Mouse (Mus musculus): ENCODE data around the gene Rai1.

The Rai1 gene

DNA sequence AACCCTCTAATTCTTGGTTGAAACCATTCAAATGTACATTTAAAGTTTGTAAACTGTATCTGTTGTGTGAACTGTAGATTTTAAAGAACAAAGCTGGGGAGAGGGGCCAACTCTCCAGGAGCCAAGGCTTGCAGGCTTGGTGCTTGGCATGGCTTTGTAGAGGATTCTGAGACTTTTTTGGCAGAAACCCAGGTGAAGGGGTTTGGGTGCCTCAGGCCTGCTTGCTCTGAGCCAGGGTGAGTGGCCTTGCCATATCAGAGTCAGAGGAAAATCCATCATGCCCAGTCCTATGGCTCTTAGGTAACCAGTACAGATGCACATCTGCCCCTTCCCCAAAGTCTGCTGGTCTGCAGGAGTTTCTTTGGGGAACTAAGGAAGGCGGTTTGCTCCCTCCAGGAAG is 121.1 kb downstream of the Rai1 start:
- DNase-seq = no peak

DNA sequence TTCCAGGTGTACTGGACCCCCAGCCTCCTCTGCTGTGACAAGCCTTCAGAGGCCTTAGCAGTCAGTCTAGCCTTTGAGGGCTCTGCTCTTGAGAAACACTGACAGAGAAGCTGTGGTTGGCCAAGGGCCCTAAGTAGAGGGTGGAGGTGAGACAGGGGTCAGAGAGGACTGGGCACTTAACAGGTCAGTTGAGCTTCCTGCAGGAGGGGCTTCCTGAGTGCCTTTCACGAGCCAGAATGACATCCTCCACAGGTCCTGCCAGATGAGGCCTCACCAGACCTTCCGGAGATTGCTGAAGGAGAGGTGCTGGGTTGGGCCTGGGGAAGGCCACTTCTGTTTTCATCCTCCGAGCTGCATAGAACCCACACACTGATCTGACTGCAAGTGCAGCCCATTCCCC is 123.7 kb downstream of the Rai1 start:
- DNase-seq = no peak

DNA sequence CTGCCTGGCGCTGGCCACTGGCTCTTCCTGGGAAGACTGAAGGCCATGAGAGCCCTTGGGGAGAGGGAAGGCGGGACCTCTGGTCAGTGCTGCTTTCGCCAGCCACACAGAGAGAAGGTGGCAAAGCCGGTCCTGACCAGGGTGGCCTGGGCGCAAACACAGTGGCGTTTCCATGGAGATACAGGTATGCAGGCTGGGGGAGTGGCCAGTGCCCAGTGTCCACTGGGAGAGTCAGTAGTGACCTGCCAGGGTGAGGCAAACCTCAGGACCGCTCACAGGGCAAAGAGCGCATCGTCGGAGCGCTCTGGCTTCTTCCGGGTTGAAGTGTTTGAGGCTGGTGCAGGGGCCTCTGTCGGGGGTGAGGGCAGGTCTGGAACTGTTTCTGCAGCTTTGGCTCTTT is 125.0 kb downstream of the Rai1 start:
- no peak for DNase-seq

DNA sequence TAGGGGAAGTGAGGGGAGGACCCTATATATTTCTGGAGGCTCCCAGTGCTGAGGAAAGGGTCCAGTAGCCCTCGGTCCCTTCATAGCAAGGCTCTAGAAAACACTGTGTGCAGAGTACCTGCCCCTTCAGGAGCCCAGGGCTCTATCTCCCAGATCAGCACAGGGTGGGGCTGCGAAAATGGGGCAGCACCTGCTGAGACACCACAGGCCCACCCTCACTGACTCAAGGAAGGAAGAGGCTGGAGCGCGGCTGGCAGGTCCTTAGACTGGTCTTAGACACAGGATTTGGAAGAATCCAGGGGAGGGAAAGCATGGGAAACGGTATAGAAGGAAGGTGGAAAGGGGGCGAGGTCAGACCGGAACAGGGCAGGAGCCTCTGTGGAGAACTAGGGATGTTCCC is 125.7 kb downstream of the Rai1 start:
- DNase-seq = no peak

DNA sequence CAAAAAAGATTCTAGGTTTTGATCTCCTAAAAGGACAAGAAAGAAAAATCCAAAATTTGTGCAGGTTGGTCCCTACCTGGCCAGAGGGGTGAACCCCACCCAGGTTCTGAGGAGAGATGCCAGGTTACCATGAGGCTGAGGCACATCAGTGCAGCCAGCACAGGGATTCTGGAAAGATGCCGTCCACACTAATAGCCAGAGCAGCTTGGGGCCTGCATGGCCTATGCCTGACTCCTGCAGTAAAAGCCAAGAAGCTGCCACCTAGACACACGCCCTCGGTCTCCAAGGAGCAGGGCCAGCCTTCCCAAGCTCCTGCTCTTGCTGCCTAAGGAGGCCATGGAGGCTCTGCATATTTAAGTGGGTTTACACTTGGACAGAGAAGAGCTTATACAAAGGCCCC is 126.5 kb downstream of the Rai1 start:
- DNase-seq = no peak

DNA sequence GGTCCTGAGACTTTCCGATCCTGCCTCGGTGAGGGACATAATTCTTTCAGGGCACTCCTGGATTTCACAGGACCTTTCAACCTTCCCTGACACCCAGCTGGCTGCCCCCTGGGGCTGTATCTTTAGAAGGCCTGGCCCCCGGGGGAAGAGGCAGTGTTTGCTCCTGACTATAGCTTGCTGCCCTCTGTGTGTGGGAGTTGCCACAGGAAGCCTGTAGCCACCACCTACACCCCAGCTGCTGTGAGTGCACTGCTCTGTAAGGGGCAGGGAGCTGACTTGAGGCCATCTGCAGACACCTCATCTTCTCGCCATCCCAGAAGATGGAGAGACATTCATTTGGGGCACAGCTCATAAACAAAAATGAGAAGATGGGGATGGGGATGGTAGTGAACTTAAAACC is 127.1 kb downstream of the Rai1 start:
- no peak for DNase-seq

DNA sequence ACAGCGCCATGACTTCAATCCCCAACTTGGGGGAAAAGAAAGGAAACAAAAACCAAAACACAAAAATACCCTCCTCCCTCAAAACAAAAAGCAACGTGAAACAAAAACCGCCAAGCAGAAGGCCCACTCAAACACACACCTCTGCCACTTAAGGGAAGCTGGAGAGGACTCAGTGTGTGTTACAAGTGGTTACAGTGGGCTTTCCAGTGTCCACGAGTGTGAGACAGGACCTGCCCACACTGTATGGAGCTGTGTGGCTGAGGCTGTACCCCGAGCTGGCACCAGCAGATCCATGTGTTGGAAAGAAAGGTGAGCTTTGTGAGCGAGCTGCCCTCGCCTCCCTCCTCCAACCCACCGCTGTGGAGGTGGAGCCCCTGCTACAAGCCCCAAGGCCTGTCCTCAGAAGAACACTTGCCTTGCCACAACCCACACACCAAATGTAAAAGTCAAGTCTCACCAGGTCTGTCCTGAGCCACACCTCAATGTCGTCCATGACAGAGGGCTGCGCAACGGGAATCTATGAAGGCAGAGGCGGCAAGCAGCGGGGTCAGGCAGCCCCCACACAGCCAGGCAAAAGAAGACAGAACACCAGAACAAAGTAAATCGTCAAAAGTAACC is 127.7 kb downstream of the Rai1 start:
- no peak for DNase-seq

DNA sequence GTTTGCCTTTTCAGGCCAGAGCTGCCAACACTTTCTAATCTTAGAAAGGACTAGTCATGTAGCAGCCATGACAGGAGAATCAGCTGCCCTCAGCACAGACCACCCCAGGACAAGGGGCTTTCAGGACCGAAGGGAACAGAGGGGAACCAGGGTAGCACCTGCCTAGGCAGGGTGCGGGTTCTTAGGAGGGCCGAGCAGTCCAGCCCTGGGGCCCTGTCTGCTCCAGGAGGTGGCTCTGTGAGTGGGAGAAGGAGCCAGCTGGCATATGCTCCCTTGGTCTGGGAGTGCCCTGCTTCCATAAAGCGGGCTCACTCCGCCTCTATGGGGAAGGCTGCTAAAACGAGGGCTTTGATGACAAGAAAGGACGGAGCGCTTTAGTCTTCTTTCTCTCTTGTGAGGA is 128.4 kb downstream of the Rai1 start:
- no peak for DNase-seq

DNA sequence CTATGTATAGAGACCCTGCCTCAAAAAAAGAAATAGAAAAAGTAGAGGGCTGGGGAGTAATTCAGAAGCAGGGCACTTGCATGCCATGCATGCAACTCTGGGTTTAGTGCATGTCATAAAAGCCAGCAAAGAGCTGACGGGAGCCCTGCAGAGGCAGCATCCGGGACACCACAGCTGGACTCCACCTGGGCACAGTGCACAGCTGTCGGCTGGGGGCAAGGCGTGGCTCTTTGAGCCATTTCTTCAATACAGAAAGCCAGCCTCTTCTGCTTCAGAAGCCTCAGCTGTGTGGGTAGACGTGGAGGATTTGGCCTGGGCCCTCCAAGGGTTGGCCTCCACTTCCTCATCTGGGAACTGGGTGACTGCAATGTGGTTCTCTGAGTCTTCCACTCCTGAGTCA is 130.5 kb downstream of the Rai1 start:
- DNase-seq = no peak

DNA sequence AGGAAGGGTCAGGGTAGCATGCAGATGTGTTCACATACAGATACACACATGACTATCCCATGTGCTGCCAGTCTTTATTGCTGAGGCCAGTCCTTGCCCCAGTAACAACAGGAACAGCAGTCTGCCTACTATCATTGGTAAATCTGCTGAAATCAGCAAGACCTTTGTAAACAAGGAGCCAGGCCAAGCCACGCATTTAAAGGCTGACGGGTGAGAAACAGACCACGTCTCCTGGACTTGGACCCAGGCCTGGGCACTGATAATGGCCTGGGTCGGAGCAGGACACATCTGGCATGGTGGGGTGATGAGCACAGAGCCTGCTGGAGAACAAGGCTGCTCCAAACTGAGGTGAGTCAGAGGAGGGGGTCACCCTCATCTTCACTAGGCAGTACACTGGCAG is 135.7 kb downstream of the Rai1 start:
- no peak for DNase-seq

DNA sequence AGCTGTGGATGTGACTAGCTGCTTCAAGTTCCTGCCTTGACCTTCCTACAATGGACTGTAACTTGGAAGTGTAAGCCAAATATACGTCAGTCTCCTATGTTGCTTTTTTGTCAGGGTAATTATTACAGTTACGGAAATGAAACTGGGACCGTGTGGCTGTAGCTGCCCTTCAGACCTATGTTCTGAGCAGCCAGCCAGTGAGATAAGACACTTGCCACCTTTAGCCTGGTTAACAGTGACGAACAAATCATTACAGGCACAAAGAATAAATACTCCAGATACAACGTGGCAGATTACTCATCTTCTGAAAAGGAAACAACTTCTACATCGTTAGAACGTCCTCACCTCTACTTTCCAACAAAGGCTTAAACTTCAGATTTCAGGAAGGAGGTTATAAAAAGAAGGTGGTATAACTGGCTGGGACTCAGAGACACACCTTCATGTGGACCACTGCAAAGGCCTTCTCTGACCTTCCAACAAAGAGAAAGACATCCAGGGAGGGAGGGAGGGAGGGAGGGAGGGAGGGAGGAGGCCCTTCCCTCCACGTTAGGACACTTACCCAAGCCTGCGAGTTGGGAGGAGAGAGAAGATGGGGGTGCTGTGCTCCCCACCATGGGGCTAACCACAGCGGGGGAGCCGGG is 139.8 kb downstream of the Rai1 start:
- no peak for DNase-seq

DNA sequence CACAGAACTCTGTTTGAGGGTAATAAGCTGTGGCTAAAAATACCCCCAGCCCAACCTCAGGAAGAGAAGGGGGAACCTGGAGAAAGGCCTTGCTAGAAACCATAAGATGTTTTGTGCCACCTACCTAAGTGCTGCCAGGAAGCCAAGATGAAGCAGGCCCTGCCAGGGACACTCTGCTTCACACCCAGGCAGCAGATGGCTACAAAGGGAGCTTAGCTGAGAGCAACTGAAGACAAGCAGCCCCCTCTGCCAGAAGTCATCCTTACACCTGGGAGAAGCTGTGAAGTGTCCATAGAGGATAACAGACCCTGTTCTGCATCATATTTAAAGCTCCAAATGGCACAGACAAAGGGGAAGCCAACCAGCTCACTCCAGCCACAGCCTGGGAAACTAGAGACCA is 141.3 kb downstream of the Rai1 start:
- DNase-seq = no peak

DNA sequence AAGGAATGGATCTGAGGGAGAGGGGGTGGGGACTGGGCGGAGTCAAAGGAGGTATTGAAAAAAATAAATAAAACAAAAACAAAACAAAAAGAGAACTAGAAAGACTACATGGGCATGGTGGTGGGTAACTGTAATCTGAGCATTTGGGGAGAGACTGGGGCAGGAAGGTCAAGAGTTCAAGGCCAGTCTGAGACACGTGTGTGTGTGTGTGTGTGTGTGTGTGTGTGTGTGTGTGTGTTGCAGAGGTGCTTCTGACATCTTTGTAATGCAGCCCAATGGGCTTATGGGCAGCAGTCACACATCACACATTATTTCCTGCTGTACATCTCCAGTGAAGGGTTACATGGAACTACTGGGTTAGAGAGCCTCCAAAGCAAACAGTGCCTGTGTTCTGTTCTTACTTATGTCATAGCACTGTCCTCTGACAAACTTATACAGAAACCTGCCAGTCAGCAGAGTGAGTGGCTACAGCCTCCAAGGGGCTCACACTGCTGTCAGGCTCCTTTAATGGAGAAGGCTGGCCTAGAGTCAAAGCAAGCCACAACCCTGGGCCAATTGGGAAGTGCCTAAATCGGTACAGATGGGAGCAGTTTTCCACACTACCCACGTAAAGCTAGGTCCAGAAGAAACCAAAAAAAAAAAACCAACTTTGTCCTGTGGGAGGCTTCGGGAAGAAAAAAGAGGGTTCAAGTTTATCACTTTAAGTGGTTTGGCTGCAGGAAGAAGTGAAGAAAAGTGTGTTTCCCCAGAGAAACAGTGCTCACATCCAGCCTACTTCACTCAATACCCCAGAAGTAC is 143.1 kb downstream of the Rai1 start:
- DNase-seq = no peak
